8 mouse cellular contexts compared by ENCODE assay signal in genomic region chr2:27425751-27426405, GRCm38 (mm10). TPM values are rescaled to one million over a fixed set of nuclear protein-coding genes. Genes with fewer than 3 reads are reported as not detected.
DNase-seq lines count a peak whose midpoint lies in the region; ATAC-seq lines count a peak whose summit lies in the region.

No protein-coding gene starts in this region.

- peaks cover 45% of the 10 kb centered on the region for H3K4me1 ChIP-seq in limb, embryonic 15.5 days

- H3K27me3 ChIP-seq in limb, embryonic 15.5 days: no peaks in the 10 kb centered on the region

- peak overlapping the region; percentile 87 for H3K4me3 ChIP-seq in limb, embryonic 15.5 days

- no peaks in the 10 kb centered on the region for H3K9me3 ChIP-seq in limb, embryonic 15.5 days

- intact Hi-C loops in heart, postnatal 10 days (cut with DNase I): no loop called here

- no peak for ATAC-seq in limb, embryonic 15.5 days (ENCODE audit: insufficient number of reproducible peaks, low FRiP score, low TSS enrichment, low read depth)
- no peak for ATAC-seq in granulocyte monocyte progenitor cell, adult 5-6 weeks (replicated peaks; ENCODE audit: poor library complexity, severe bottlenecking)

- DNase-seq in ovary, postnatal 10 days (ENCODE audit: low spot score): peak; percentile 30
- no peak for DNase-seq in ovary, postnatal 14 days (ENCODE audit: low spot score)
- DNase-seq in embryo, embryonic 11 days: peak; percentile 52
- DNase-seq in heart, postnatal 10 days: peak; percentile 59 to 60
- peak; percentile 70 for DNase-seq in neural tube, embryonic 10.5 days (ENCODE audit: extremely low spot score, low spot score)
- no peak for DNase-seq in layer of hippocampus, adult 9-10 months (ENCODE audit: low spot score)

- H3K36me3 ChIP-seq in limb, embryonic 15.5 days: no peaks in the 10 kb centered on the region

- peak overlapping the region; percentile 68 for H3K9ac ChIP-seq in limb, embryonic 15.5 days

- under 1% methylated on average over 58 of the region's 60 CpGs for WGBS in limb, embryonic 15.5 days

- peak overlapping the region; percentile 99 for H3K4me2 ChIP-seq in limb, embryonic 15.5 days

- H3K27ac ChIP-seq in limb, embryonic 15.5 days: peak overlapping the region; percentile 79

RNA-seq across cellular contexts. Expression of gene Vav2, which starts 1.0 kb away (rescaled TPM):
- 10 to 100 TPM; 13.1 to 14.4 TPM for total RNA-seq in heart, postnatal 10 days (2021)
- polyA plus RNA-seq in limb, embryonic 15.5 days (2015; fragmentation: Nextera tagmentation; extraction: Ambion mirVana): 4.6 and 5.0 TPM in 2 replicates
- 6.3 and 14.9 TPM in 2 replicates for total RNA-seq in granulocyte monocyte progenitor cell, adult 5-6 weeks (2014; fragmentation: Nextera tagmentation)
- 6.9 and 7.2 TPM in 2 replicates for total RNA-seq in granulocyte monocyte progenitor cell, adult 5-6 weeks (2017)

RNA-seq across cellular contexts. Expression of gene Brd3os, which starts 16.2 kb away (rescaled TPM):
- 1 to 10 TPM; 1.1 to 2.1 TPM for total RNA-seq in heart, postnatal 10 days (2021)
- 11.8 and 12.6 TPM in 2 replicates for polyA plus RNA-seq in limb, embryonic 15.5 days (2015; fragmentation: Nextera tagmentation; extraction: Ambion mirVana)
- total RNA-seq in granulocyte monocyte progenitor cell, adult 5-6 weeks (2014; fragmentation: Nextera tagmentation): 0.77 and 2.9 TPM in 2 replicates
- total RNA-seq in granulocyte monocyte progenitor cell, adult 5-6 weeks (2017): not detected in 2 replicates

Comparison
In these comparisons a context has a peak if more than half of its experiments do, and no peak if none do; other contexts are left out.
1. DNase-seq: peak in ovary, postnatal 10 days (single experiment), embryo, embryonic 11 days (single experiment), heart, postnatal 10 days (2 of 2) and neural tube, embryonic 10.5 days (single experiment); none in ovary, postnatal 14 days (single experiment) and layer of hippocampus, adult 9-10 months (single experiment).